Mouse (Mus musculus) C3H10T1/2 (cell line): ENCODE measurements around the gene Fbxw24. TPM values are rescaled to one million over a fixed set of nuclear protein-coding genes. Genes with fewer than 3 reads are reported as not detected.

Experiments used
- polyA plus RNA-seq, 2 experiments: library from polyadenylated mRNA; unstranded; fragments of >200 nt; fragmentation: generic; extraction: Trizol; gene quantifications; one replicate each; pipeline ENCODE4 v1.2.1; 2012; ENCODE audit warnings: missing spikeins in 2 of 2

The Fbxw24 gene
- not detected for polyA plus RNA-seq

DNA sequence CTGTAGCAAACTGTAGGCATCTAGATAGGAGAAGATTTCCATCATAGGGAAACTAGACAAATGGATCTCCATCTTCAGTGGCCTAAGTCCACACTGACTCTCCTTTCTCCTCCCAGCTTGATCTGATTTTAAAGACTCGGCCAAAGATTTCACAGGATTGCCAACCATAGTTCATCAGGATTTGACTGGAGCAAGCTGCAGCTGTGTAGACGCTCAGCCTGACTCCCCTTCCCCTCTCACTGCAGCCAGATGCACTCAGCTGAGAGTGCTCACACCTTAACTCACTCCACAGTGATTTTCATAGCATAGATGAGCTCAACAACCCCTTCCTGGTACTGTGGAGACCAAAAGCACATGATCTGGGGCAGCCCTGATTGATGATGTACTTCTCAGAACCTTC, at the start of gene Fbxw24:
Gene Fbxw24, minus strand, starts transcription at position 101 of the 400 bp plus-strand sequence.

DNA sequence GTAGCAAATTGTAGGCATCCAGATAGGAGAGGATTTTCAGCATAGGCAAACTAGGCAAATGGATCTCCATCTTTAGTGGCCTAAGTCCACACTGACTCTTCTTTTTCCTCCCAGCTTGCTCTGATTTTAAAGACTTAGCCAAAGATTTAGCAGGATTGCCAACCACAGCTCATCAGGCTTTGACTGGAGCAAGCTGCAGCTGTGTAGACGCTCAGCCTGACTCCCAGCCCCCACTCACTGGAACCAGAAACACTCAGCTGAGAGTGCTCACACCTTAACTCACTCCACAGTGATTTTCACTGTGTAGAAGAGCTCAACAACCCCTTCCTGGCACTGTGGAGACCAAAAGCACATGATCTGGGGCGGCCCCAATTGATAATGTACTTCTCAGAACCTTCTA, 38.7 kb upstream of the Fbxw24 start, which contains the start of gene Fbxw25:
Gene Fbxw25, minus strand, starts transcription at position 101 of the 400 bp plus-strand sequence.

DNA sequence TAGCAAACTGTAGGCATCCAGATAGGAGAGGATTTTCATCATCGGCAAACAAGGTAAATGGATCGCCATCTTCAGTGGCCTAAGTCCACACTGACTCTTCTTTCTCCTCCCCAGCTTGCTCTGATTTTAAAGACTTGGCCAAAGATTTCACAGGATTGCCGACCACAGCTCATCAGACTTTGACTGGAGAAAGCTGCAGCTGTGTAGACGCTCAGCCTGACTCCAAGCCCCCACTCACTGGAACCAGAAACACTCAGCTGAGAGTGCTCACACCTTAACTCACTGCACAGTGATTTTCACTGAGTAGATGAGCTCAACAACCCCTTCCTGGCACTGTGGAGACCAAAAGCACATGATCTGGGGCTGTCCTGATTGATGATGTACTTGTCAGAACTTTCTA, 57.7 kb downstream of the Fbxw24 start, which contains the start of gene Fbxw15:
Gene Fbxw15, minus strand, starts transcription at position 101 of the 400 bp plus-strand sequence.

Other genes starting within 250 kb of the Fbxw24 start
- not detected for gene Fbxw22, start 221.8 kb downstream of the Fbxw24 start, polyA plus RNA-seq
- gene Fbxw16, start 176.9 kb downstream of the Fbxw24 start, polyA plus RNA-seq, result not detected
- not detected for gene Fbxw19, start 130.2 kb downstream of the Fbxw24 start, polyA plus RNA-seq
- gene Fbxw15, start 57.8 kb downstream of the Fbxw24 start, polyA plus RNA-seq, result not detected
- gene Fbxw25, start 38.6 kb upstream of the Fbxw24 start, polyA plus RNA-seq, result not detected
- gene Fbxw18, start 76.6 kb upstream of the Fbxw24 start, polyA plus RNA-seq, result not detected
- gene Fbxw26, start 120.0 kb upstream of the Fbxw24 start, polyA plus RNA-seq, result not detected
- not detected for gene Fbxw27, start 164.6 kb upstream of the Fbxw24 start, polyA plus RNA-seq
- gene Spink8, start 186.2 kb upstream of the Fbxw24 start, polyA plus RNA-seq, result not detected
- 10 to 100 TPM; 21.9 to 65.7 TPM for gene Nme6, start 206.7 kb upstream of the Fbxw24 start, polyA plus RNA-seq
- under 1 TPM in 1 of 2 experiments, not detected in 1; 0.13 TPM for gene Camp, start 223.6 kb upstream of the Fbxw24 start, polyA plus RNA-seq
- gene Cdc25a, start 249.5 kb upstream of the Fbxw24 start, polyA plus RNA-seq, result 1 to 10 TPM; 4.0 to 5.6 TPM